ENCODE assay signal across 8 mouse cellular contexts in the genomic region with DNA sequence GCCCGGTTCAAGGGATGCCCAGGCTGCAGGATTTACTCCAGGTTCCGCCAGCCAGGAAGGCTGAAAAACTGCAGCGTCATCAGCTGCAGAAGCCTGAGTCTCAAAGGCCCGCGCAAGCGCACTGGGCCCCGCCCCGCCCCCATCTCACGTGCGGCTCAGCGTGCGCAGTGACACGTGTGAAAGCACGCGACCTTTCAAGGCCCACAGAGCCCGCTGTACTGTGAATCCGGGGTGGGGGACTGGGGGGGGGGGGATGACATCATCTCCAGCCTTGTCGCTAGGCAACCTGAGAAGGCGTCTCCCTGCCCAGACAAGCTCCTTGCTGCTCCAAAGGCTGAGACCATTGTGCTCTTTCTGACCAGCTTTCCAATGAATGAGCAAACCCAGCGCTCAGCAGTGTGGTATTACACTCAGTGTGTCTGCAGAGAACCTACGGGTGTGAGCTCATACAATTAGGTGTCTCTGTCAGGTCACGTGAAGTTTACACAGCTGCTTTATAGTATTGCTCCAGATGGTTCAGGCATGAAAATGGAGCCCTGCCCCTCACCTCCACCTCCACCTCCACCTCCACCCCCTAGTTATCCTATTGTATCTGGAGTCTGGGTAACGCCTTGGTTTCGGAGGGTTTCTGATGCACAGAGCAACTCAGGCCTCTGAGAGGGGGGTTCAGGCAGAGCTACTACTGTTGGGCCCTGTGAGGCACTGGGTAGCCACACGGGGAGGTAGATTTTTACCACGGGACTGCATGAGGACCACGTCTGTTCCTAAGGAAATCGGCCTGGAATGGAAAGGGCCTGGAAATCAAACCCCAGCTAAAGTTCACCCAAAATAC. TPM values are rescaled to one million over a fixed set of nuclear protein-coding genes. Genes with fewer than 3 reads are reported as not detected.
DNase-seq lines count a peak whose midpoint lies in the region; ATAC-seq lines count a peak whose summit lies in the region.

No protein-coding gene starts in this region.

- H3K36me3 ChIP-seq in intestine, embryonic 15.5 days: no peaks in the 10 kb centered on the region

- 0 out of 2 replicates have a peak, but pooled peaks cover 2% of the 10 kb centered on the region for H3K4me1 ChIP-seq in intestine, embryonic 15.5 days (replicated peaks)

- no peaks in the 10 kb centered on the region for H3K27me3 ChIP-seq in intestine, embryonic 15.5 days (replicated peaks)

- H3K9me3 ChIP-seq in intestine, embryonic 15.5 days: no peaks in the 10 kb centered on the region

- H3K27ac ChIP-seq in intestine, embryonic 15.5 days: no peak overlapping the region

- peak; percentile 96 for ATAC-seq in intestine, embryonic 15.5 days
- ATAC-seq in megakaryocyte-erythroid progenitor cell, adult 5-6 weeks (replicated peaks; ENCODE audit: low FRiP score, low TSS enrichment, poor library complexity, severe bottlenecking): peak; percentile 81

- H3K9ac ChIP-seq in intestine, embryonic 15.5 days: no peak overlapping the region

- intact Hi-C loops in gastrocnemius, postnatal 36 days (cut with DNase I): no loop called here
- intact Hi-C loops in left cerebral cortex, postnatal 14 days (cut with DNase I): no loop called here

- 0 out of 2 replicates have a peak overlapping the region, but pooled peaks have one; percentile 3 for H3K4me3 ChIP-seq in intestine, embryonic 15.5 days (replicated peaks)

- peak overlapping the region; percentile 58 for H3K4me2 ChIP-seq in intestine, embryonic 15.5 days (replicated peaks)

- DNase-seq in adrenal gland, adult 18-20 months (ENCODE audit: low spot score in 2 of 2): peak; percentile 98 to 100
- peak; percentile 97 for DNase-seq in embryo, embryonic 11 days
- DNase-seq in gastrocnemius, postnatal 36 days: peak; percentile 91 to 99
- peak; percentile 99 to 100 for DNase-seq in left cerebral cortex, postnatal 14 days (ENCODE audit: low spot score in 2 of 2)
- peak; percentile 98 for DNase-seq in right cerebral cortex, postnatal 14 days
- peak; percentile 98 for DNase-seq in urinary bladder, postnatal 36 days (ENCODE audit: low spot score in 2 of 2)

- whole genome bisulfite sequencing in intestine, embryonic 15.5 days: 10% methylated on average over 28 of the region's 28 CpGs

RNA-seq across cellular contexts. Expression of a gene that starts 9.4 kb away (rescaled TPM):
- total RNA-seq in adrenal gland, adult 18-20 months (2021): 10 to 100 TPM; 14.9 to 19.6 TPM
- 10 to 100 TPM; 52.8 to 55.3 TPM for total RNA-seq in gastrocnemius, postnatal 36 days (2021)
- polyA plus RNA-seq in intestine, embryonic 15.5 days (2015; fragmentation: Nextera tagmentation; extraction: Ambion mirVana): 0.82 and 1.3 TPM in 2 replicates
- total RNA-seq in left cerebral cortex, postnatal 14 days (2021): 10 to 100 TPM; 12.4 to 15.2 TPM
- not detected in 2 replicates for total RNA-seq in megakaryocyte-erythroid progenitor cell, adult 5-6 weeks (2014; fragmentation: Nextera tagmentation)
- 0.19 TPM in 1 of 2 replicates, not detected in the other for total RNA-seq in megakaryocyte-erythroid progenitor cell, adult 5-6 weeks (2017)

Comparison
In these comparisons a context has a peak if more than half of its experiments do, and no peak if none do; other contexts are left out.
1. RNA of a gene that starts 9.4 kb away (total RNA-seq): 52.8 to 55.3 TPM in gastrocnemius, postnatal 36 days, 14.9 to 19.6 TPM in adrenal gland, adult 18-20 months and 12.4 to 15.2 TPM in left cerebral cortex, postnatal 14 days; 0.19 TPM in megakaryocyte-erythroid progenitor cell, adult 5-6 weeks; every median in the first group is over 10 times any median in the second.
2. Peak in every context shown above with its lines, with median percentiles within 50 percentile points of each other: DNase-seq.